Comparison of ENCODE assay signal across 16 mouse cellular contexts in genomic region chr15:61689776-61690397, GRCm38 (mm10).
DNase-seq lines count a peak whose midpoint lies in the region; ATAC-seq lines count a peak whose summit lies in the region.
"Had no signal": no experiment of that assay in that cellular context is flagged by ENCODE, and none has a peak within 500 bp of the region (broad histone marks: within the 10 kb centered on the region; RNA-seq: fewer than 3 reads in every experiment).

No protein-coding gene starts in this region.

- H3K4me2 ChIP-seq in hindbrain, embryonic 11.5 days (replicated peaks; ENCODE audit: low read depth, low read length) = no peak overlapping the region
- peak overlapping the region; percentile 38 for H3K4me2 ChIP-seq in hindbrain, embryonic 16.5 days (ENCODE audit: low read length)
- H3K4me2 ChIP-seq: heart, embryonic 15.5 days; kidney, embryonic 15.5 days; midbrain, embryonic 11.5 days had no signal

- no peak overlapping the region for H3K9ac ChIP-seq in hindbrain, embryonic 11.5 days (ENCODE audit: low read depth, low read length)
- H3K9ac ChIP-seq in hindbrain, embryonic 16.5 days (ENCODE audit: low read depth, low read length) = no peak overlapping the region
- H3K9ac ChIP-seq: heart, embryonic 15.5 days; kidney, embryonic 15.5 days had no signal

- 83% methylated on average over 12 of the region's 12 CpGs for WGBS in hindbrain, embryonic 11.5 days
- WGBS in hindbrain, embryonic 10.5 days = 89% methylated on average over 12 of the region's 12 CpGs
- WGBS in hindbrain, embryonic 16.5 days = 41% methylated on average over 12 of the region's 12 CpGs

- DNase-seq in adrenal gland, postnatal 36 days = peak; percentile 1 to 13
- DNase-seq in adrenal gland, postnatal 4 days (ENCODE audit: low spot score in 2 of 2) = no peak
- DNase-seq in hindbrain, embryonic 11.5 days (ENCODE audit: low spot score) = no peak
- no peak for DNase-seq in hindbrain, embryonic 10.5 days (ENCODE audit: low spot score)
- DNase-seq in cerebellum, postnatal 10 days = peak; percentile 69 to 78
- no peak for DNase-seq in frontal cortex, postnatal 25 days (ENCODE audit: low spot score in 2 of 2)
- DNase-seq: heart, adult 2 months; lung, adult 18-20 months; lung, postnatal 4 days; thymus, postnatal 14 days had no signal

- H3K27me3 ChIP-seq in hindbrain, embryonic 11.5 days (ENCODE audit: control insufficient read depth, insufficient read depth, low read length) = no peaks in the 10 kb centered on the region
- no peaks in the 10 kb centered on the region for H3K27me3 ChIP-seq in hindbrain, embryonic 10.5 days (ENCODE audit: insufficient read depth, poor library complexity, severe bottlenecking)
- no peaks in the 10 kb centered on the region for H3K27me3 ChIP-seq in hindbrain, embryonic 16.5 days (replicated peaks; ENCODE audit: control insufficient read depth, insufficient read depth, low read length)
- H3K27me3 ChIP-seq: heart, embryonic 15.5 days; kidney, embryonic 15.5 days had no signal

- H3K36me3 ChIP-seq in hindbrain, embryonic 11.5 days (ENCODE audit: control insufficient read depth, insufficient read depth, low read length) = no peaks in the 10 kb centered on the region
- H3K36me3 ChIP-seq in hindbrain, embryonic 10.5 days = no peaks in the 10 kb centered on the region
- H3K36me3 ChIP-seq in hindbrain, embryonic 16.5 days (ENCODE audit: control insufficient read depth, insufficient read depth, low read length) = no peaks in the 10 kb centered on the region
- H3K36me3 ChIP-seq: heart, embryonic 15.5 days; kidney, embryonic 15.5 days had no signal

- H3K4me1 ChIP-seq in hindbrain, embryonic 11.5 days (replicated peaks; ENCODE audit: control insufficient read depth, insufficient read depth, low read length) = no peaks in the 10 kb centered on the region
- no peaks in the 10 kb centered on the region for H3K4me1 ChIP-seq in hindbrain, embryonic 10.5 days (replicated peaks)
- H3K4me1 ChIP-seq in hindbrain, embryonic 16.5 days (ENCODE audit: control insufficient read depth, insufficient read depth, low read depth, low read length) = peaks cover 5% of the 10 kb centered on the region
- H3K4me1 ChIP-seq: heart, embryonic 15.5 days; kidney, embryonic 15.5 days had no signal

- ATAC-seq in hindbrain, embryonic 11.5 days (ENCODE audit: low FRiP score) = 0 out of 2 replicates have a peak, but pooled peaks have one; percentile 38
- peak; percentile 82 for ATAC-seq in hindbrain, embryonic 16.5 days
- ATAC-seq in megakaryocyte progenitor cell, adult 5-6 weeks (replicated peaks; ENCODE audit: poor library complexity) = no peak

- H3K9me3 ChIP-seq in hindbrain, embryonic 11.5 days (ENCODE audit: control insufficient read depth, low read length) = no peaks in the 10 kb centered on the region
- no peaks in the 10 kb centered on the region for H3K9me3 ChIP-seq in hindbrain, embryonic 10.5 days
- H3K9me3 ChIP-seq in hindbrain, embryonic 16.5 days (ENCODE audit: control insufficient read depth, low read length) = no peaks in the 10 kb centered on the region
- H3K9me3 ChIP-seq: heart, embryonic 15.5 days; kidney, embryonic 15.5 days had no signal

- no peak overlapping the region for H3K27ac ChIP-seq in hindbrain, embryonic 11.5 days (ENCODE audit: low read depth, low read length)
- no peak overlapping the region for H3K27ac ChIP-seq in hindbrain, embryonic 10.5 days
- peak overlapping the region; percentile 26 for H3K27ac ChIP-seq in hindbrain, embryonic 16.5 days (ENCODE audit: low read depth, low read length)
- H3K27ac ChIP-seq: heart, adult 2 months; heart, embryonic 15.5 days; kidney, embryonic 15.5 days; stomach, postnatal 0 days had no signal

- no peak overlapping the region for H3K4me3 ChIP-seq in hindbrain, embryonic 11.5 days (ENCODE audit: low read depth, low read length)
- H3K4me3 ChIP-seq in hindbrain, embryonic 10.5 days = no peak overlapping the region
- H3K4me3 ChIP-seq in hindbrain, embryonic 16.5 days (ENCODE audit: low read length) = peak overlapping the region; percentile 20
- H3K4me3 ChIP-seq: heart, adult 2 months; heart, embryonic 15.5 days; kidney, embryonic 15.5 days had no signal

Comparison
In these comparisons a context has a peak if more than half of its experiments do, and no peak if none do; other contexts are left out.
1. DNase-seq: peak in adrenal gland, postnatal 36 days (2 of 2) and cerebellum, postnatal 10 days (2 of 2); none in adrenal gland, postnatal 4 days (0 of 2), hindbrain, embryonic 11.5 days (single experiment), hindbrain, embryonic 10.5 days (single experiment) and frontal cortex, postnatal 25 days (0 of 2).